Mouse (Mus musculus) forebrain, embryonic 12.5 days (tissue): ENCODE results near the gene Smad6. TPM values are rescaled to one million over a fixed set of nuclear protein-coding genes. Genes with fewer than 3 reads are reported as not detected.
A peak's percentile ranks its signal among the peaks of the same experiment; 100 is the strongest.

Experiments
- ATAC-seq: fragments of 200-750 bp; cut with Nextera tagmentation; 2 replicates; pipeline ENCODE4 v1.8.0; 2017; ENCODE audit warnings: moderate TSS enrichment; ENCODE audit not compliant: low FRiP score
- H3K27ac ChIP-seq: fragments of 300-500 bp; sonication (generic); 2 replicates; pipeline ENCODE4 v1.5.1; 2016; ENCODE audit warnings: mild to moderate bottlenecking
- H3K27me3 ChIP-seq: fragments of 300-500 bp; sonication (generic); 2 replicates; pipeline ENCODE4 v1.6.1; 2016; ENCODE audit warnings: mild to moderate bottlenecking
- H3K36me3 ChIP-seq: fragments of 300-500 bp; sonication (generic); replicated peaks from 2 replicates; pipeline ENCODE4 v1.6.1; 2016; ENCODE audit warnings: mild to moderate bottlenecking
- H3K4me1 ChIP-seq: fragments of 300-500 bp; sonication (generic); 2 replicates; pipeline ENCODE4 v1.6.1; 2016
- H3K4me2 ChIP-seq: fragments of 300-500 bp; sonication (generic); 2 replicates; pipeline ENCODE4 v1.6.1; 2016; ENCODE audit warnings: mild to moderate bottlenecking, moderate library complexity
- H3K4me3 ChIP-seq: fragments of 300-500 bp; sonication (generic); replicated peaks from 2 replicates; pipeline ENCODE4 v1.5.1; 2016; ENCODE audit warnings: mild to moderate bottlenecking
- H3K9ac ChIP-seq: fragments of 300-500 bp; sonication (generic); 2 replicates; pipeline ENCODE4 v1.6.1; 2016; ENCODE audit warnings: mild to moderate bottlenecking
- H3K9me3 ChIP-seq: fragments of 300-500 bp; sonication (generic); 2 replicates; pipeline ENCODE4 v1.6.1; 2016
- WGBS: fragments of 180-500 bp; shearing (Covaris S2); methylation state at CpG from one replicate; pipeline ENCODE4 v1.1.7; 2016; 5-methylcytosine and 5-hydroxymethylcytosine counted together
- polyA plus RNA-seq: library from polyadenylated mRNA; unstranded; fragments of >200 nt; fragmentation: Nextera tagmentation; extraction: Ambion mirVana; gene quantifications from 2 replicates; pipeline ENCODE4 v1.2.1, GENCODE M21; 2016

Gene Smad6
- polyA plus RNA-seq, 1 experiment from 2014 or later, result 6.5 TPM

GRCm38 (mm10) chr9:63919001-63919555, 102.8 kb downstream of the Smad6 start:
- H3K9me3 ChIP-seq, result no peaks in the 10 kb centered on the region
- H3K4me3 ChIP-seq, result no peak overlapping the region
- no peaks in the 10 kb centered on the region for H3K36me3 ChIP-seq
- H3K9ac ChIP-seq, result no peak overlapping the region
- H3K4me1 ChIP-seq, result peaks cover 7% of the 10 kb centered on the region
- no peak overlapping the region for H3K4me2 ChIP-seq
- peaks cover 11% of the 10 kb centered on the region; the same call in 1 of the 2 replicates for H3K27me3 ChIP-seq
- no peak for ATAC-seq
- no peak overlapping the region for H3K27ac ChIP-seq
- 86% methylated on average over 18 of the region's 18 CpGs for WGBS

- Histone ChIP-seq H3K27me3 (peaks cover 11% of the 10 kb centered on the region; the same call in 1 of the 2 replicates), H3K4me2 (no peak overlapping the region), H3K4me3 (no peak overlapping the region), H3K36me3 (no peaks in the 10 kb centered on the region), H3K9me3 (no peaks in the 10 kb centered on the region), H3K27ac (no peak overlapping the region), H3K4me1 (peaks cover 3% of the 10 kb centered on the region), H3K9ac (no peak overlapping the region)
- ATAC-seq, result peak; percentile 55; the same call in 1 of the 2 replicates
- 64% methylated on average over 4 of the region's 4 CpGs for WGBS
Observed at GRCm38 (mm10) chr9:63918245-63918644, 103.6 kb downstream of the Smad6 start.

GRCm38 (mm10) chr9:63916441-63916840, 105.4 kb downstream of the Smad6 start:
- H3K27ac ChIP-seq, result no peak overlapping the region
- no peak overlapping the region for H3K9ac ChIP-seq
- no peak for ATAC-seq
- H3K4me3 ChIP-seq, result no peak overlapping the region
- H3K27me3 ChIP-seq, result peaks cover 11% of the 10 kb centered on the region; the same call in 1 of the 2 replicates
- 71% methylated on average over 6 of the region's 6 CpGs for WGBS
- H3K9me3 ChIP-seq, result no peaks in the 10 kb centered on the region
- H3K36me3 ChIP-seq, result no peaks in the 10 kb centered on the region
- H3K4me1 ChIP-seq, result peaks cover 6% of the 10 kb centered on the region; the same call in 1 of the 2 replicates
- H3K4me2 ChIP-seq, result no peak overlapping the region

GRCm38 (mm10) chr9:63915976-63916375, 105.9 kb downstream of the Smad6 start:
- Histone ChIP-seq H3K4me2 (no peak overlapping the region), H3K27me3 (peaks cover 11% of the 10 kb centered on the region; the same call in 1 of the 2 replicates), H3K36me3 (no peaks in the 10 kb centered on the region), H3K9ac (no peak overlapping the region), H3K4me1 (peaks cover 6% of the 10 kb centered on the region; the same call in 1 of the 2 replicates), H3K9me3 (no peaks in the 10 kb centered on the region), H3K4me3 (no peak overlapping the region), H3K27ac (no peak overlapping the region)
- 69% methylated on average over 5 of the region's 5 CpGs for WGBS
- ATAC-seq, result no peak

GRCm38 (mm10) chr9:63914944-63915343, 106.9 kb downstream of the Smad6 start:
- H3K4me2 ChIP-seq, result no peak overlapping the region
- H3K9ac ChIP-seq, result no peak overlapping the region
- H3K36me3 ChIP-seq, result no peaks in the 10 kb centered on the region
- peaks cover 6% of the 10 kb centered on the region; the same call in 1 of the 2 replicates for H3K4me1 ChIP-seq
- no peaks in the 10 kb centered on the region for H3K9me3 ChIP-seq
- 86% methylated on average over 5 of the region's 5 CpGs for WGBS
- peaks cover 11% of the 10 kb centered on the region; the same call in 1 of the 2 replicates for H3K27me3 ChIP-seq
- H3K27ac ChIP-seq, result no peak overlapping the region
- no peak for ATAC-seq
- H3K4me3 ChIP-seq, result no peak overlapping the region

- Histone ChIP-seq H3K4me2 (no peak overlapping the region), H3K9ac (no peak overlapping the region), H3K36me3 (no peaks in the 10 kb centered on the region), H3K9me3 (no peaks in the 10 kb centered on the region), H3K27ac (no peak overlapping the region), H3K4me1 (peaks cover 6% of the 10 kb centered on the region; the same call in 1 of the 2 replicates), H3K4me3 (no peak overlapping the region), H3K27me3 (peaks cover 11% of the 10 kb centered on the region; the same call in 1 of the 2 replicates)
- no peak for ATAC-seq
- WGBS, result 54% methylated on average over 9 of the region's 9 CpGs
Observed at GRCm38 (mm10) chr9:63912051-63912450, 109.8 kb downstream of the Smad6 start.

GRCm38 (mm10) chr9:63909618-63910017, 112.2 kb downstream of the Smad6 start:
- Histone ChIP-seq H3K36me3 (no peaks in the 10 kb centered on the region), H3K27ac (no peak overlapping the region), H3K9ac (no peak overlapping the region), H3K4me1 (peaks cover 6% of the 10 kb centered on the region; the same call in 1 of the 2 replicates), H3K4me3 (no peak overlapping the region), H3K9me3 (0 out of 2 replicates have a peak, but pooled peaks cover 2% of the 10 kb centered on the region), H3K4me2 (no peak overlapping the region), H3K27me3 (0 out of 2 replicates have a peak, but pooled peaks cover under 1% of the 10 kb centered on the region)
- 13% methylated on average over 5 of the region's 5 CpGs for WGBS
- ATAC-seq, result no peak

DNA sequence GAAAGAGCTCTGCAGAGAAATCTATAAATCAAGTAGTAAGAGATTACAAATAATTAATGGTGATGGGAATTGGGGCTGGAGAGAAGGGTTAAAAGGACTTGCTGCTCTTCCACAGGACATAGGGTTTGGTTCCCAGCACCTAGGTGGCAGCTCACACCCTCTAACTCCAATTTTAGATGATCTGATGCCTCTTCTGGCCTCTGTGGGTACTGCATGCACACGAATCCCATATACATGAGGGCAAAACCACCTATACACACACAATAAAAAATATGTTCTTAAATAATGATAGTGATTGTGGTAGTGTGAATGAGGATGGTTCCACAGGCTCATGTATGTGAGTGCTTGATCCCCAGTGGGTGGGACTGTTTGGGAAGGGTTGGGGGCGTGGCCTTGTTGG, 117.3 kb downstream of the Smad6 start:
- Histone ChIP-seq H3K9ac (no peak overlapping the region), H3K27me3 (no peaks in the 10 kb centered on the region), H3K4me3 (no peak overlapping the region), H3K36me3 (no peaks in the 10 kb centered on the region), H3K9me3 (0 out of 2 replicates have a peak, but pooled peaks cover 3% of the 10 kb centered on the region), H3K4me2 (no peak overlapping the region), H3K4me1 (no peaks in the 10 kb centered on the region), H3K27ac (no peak overlapping the region)
- ATAC-seq, result no peak
- WGBS, result 91% methylated on average over 2 of the region's 2 CpGs

Other genes starting within 250 kb of the Smad6 start
- 0.14 TPM in 1 of 2 replicates, not detected in the other for gene Lctl, start 95.1 kb upstream of the Smad6 start, polyA plus RNA-seq
- gene Zwilch, start 151.0 kb upstream of the Smad6 start, polyA plus RNA-seq, result 31.8 and 33.5 TPM in 2 replicates
- gene Rpl4, start 151.3 kb upstream of the Smad6 start, polyA plus RNA-seq, result 883 and 905 TPM in 2 replicates
- gene Snapc5, start 157.2 kb upstream of the Smad6 start, polyA plus RNA-seq, result 35.1 and 35.9 TPM in 2 replicates
- gene Uchl4, start 213.1 kb upstream of the Smad6 start, polyA plus RNA-seq, result 1.7 and 3.5 TPM in 2 replicates
- 55.5 and 56.0 TPM in 2 replicates for gene Map2k1, start 231.6 kb upstream of the Smad6 start, polyA plus RNA-seq